Mouse (Mus musculus) lung, postnatal 0 days (tissue): Measurements from ENCODE around the gene Gstp1.

Experiments
- CTCF ChIP-seq: IDR thresholded peaks from 2 replicates; pipeline ENCODE4 v1.5.1; 2016; ENCODE audit warnings: antibody characterized with exemption, mild to moderate bottlenecking
- EP300 ChIP-seq: IDR thresholded peaks from 2 replicates; pipeline ENCODE4 v1.6.1; 2016; ENCODE audit warnings: antibody characterized with exemption, mild to moderate bottlenecking, control low read depth

GRCm38 (mm10) chr19:3994932-3995331 is 42.9 kb downstream of the Gstp1 start:
- TF ChIP-seq CTCF (no peak), EP300 (no peak)
